Mouse (Mus musculus): Measurements from ENCODE around the gene Fam217a. TPM values are rescaled to one million over a fixed set of nuclear protein-coding genes. Genes with fewer than 3 reads are reported as not detected.
"Not testable (repeated sequence)": the region's sequence is repeated elsewhere in the genome, so short reads cannot be mapped to it uniquely, and the experiment has no call there.

The Fam217a gene
- total and polyA plus RNA-seq, 3 experiments, result 0.20 to 1.4 (median 1.1) TPM

- DNase-seq, result peak; percentile 97
Measured at GRCm38 (mm10) chr13:34873801-34874681, 50.1 kb downstream of the Fam217a start.

DNA sequence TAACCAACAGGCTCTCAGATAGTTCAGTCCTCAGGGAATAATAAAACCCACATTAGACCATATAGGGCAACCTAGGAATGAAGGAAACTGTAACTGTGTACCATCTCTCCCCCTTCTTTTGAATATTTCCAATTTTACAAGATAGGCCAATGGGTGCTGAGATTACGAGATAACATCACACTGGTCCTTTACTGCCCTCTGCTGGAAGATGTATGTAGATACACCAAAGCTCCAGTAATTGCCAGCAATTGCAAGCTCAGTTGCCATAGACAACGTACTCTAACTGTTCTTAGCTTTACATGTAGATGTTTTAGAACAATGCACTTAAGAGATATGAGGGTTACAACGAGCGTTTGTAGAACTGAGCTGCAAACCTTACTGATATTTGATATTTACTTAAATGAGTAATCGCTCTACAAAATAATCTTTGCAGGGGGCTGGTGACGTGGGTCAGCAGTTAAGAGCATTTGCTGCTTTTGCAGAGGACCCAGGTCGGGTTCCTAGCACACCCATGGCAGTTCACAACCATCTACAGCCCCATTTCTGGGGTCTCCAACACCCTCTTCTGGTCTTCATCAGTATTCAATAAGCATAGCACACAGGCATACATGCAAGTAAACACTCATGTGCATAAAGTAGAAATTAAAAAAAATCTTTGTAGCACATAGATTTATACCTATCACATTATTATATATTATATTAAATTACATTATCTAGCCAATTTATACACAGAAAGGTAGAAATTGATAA is 59.5 kb downstream of the Fam217a start:
- peak; percentile 39 for DNase-seq

DNA sequence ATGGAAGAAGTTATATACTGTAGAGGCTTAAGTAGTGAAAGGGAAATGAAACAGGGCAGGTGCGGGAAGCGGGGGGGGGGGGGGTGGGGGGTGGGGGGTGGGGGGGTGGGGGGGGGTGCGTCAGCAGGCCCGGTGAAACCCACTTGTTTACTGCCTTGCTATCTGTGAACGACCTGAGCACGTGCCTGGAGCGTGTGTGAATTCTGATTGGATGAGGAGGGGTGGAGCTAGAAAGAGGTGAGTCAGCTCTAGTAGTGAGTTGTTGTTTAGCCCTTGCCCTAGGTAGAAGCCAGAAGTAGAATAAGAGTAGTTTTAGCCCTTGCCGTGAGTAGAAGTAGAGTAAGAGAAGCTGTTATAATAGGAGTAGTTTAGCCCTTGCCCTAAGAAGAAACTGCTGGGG is 62.9 kb downstream of the Fam217a start:
- DNase-seq, result not testable (repeated sequence)

Other genes with a start within 250 kb of the Fam217a start
- not detected for gene Fam50b, start 189.5 kb downstream of the Fam217a start, total RNA-seq (2021)
- gene Fam50b, start 189.5 kb downstream of the Fam217a start, polyA plus RNA-seq (2012; rRNA removed), result not detected in 2 replicates
- 10 to 100 TPM; 66.3 to 95.7 TPM for gene Prpf4b, start 49.0 kb downstream of the Fam217a start, total RNA-seq (2021)
- 2.0 and 3.2 TPM in 2 replicates for gene Prpf4b, start 49.0 kb downstream of the Fam217a start, polyA plus RNA-seq (2012; rRNA removed)
- gene 4933417A18Rik, start 99 bp upstream of the Fam217a start, total RNA-seq (2021), result not detected
- not detected in 2 replicates for gene 4933417A18Rik, start 99 bp upstream of the Fam217a start, polyA plus RNA-seq (2012; rRNA removed)
- 1 to 10 TPM; 2.6 to 3.0 TPM for gene Eci3, start 39.5 kb upstream of the Fam217a start, total RNA-seq (2021)
- 0.35 TPM in 2 replicates for gene Eci3, start 39.5 kb upstream of the Fam217a start, polyA plus RNA-seq (2012; rRNA removed)
- 100 to 1,000 TPM in 1 of 2 experiments, 10 to 100 TPM in 1; 98.3 to 131 TPM for gene Eci2, start 102.8 kb upstream of the Fam217a start, total RNA-seq (2021)
- 38.3 and 39.4 TPM in 2 replicates for gene Eci2, start 102.8 kb upstream of the Fam217a start, polyA plus RNA-seq (2012; rRNA removed)

Measured in adrenal gland, adult 2 months (tissue).